Mouse (Mus musculus) spleen, adult 2 months (tissue): ENCODE measurements around the gene Rps6kb1.

Source experiments
- CTCF ChIP-seq: fragments of 200-500 bp; IDR thresholded peaks from 2 replicates; pipeline ENCODE4 v1.5.1; 2011; ENCODE audit warnings: mild to moderate bottlenecking, inconsistent platforms; ENCODE audit not compliant: insufficient read depth, insufficient read length, insufficient replicate concordance; ENCODE audit errors: extremely low read depth
- POLR2A ChIP-seq: fragments of 200-500 bp; IDR thresholded peaks from 2 replicates; pipeline ENCODE4 v1.6.1; 2011; ENCODE audit warnings: low read depth, low read length, inconsistent platforms

DNA sequence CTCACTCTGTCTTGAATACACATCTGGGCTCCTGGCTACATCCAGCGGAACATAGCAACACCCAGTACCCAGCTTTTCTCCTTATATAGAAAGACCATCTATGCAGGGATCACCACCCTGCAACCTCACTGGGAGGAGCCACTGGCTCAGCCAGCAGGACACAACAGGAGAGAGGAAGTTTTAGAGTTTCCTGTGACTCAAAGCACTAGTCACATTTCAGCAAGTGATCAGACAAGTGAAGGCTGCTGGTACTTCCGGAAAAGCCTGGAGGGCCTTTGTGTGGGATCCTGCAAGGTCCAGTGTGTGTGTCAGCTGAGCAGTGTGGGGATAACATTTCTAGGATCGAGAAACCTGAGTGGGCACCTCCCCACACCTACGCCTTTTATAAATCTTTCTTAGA, 32.6 kb upstream of the Rps6kb1 start:
- no peak; the same call in 1 of the 2 replicates for TF ChIP-seq POLR2A
- no peak for TF ChIP-seq CTCF
